Mouse (Mus musculus) ES-E14 (cell line): Measurements from ENCODE around the gene Adck1. TPM values are rescaled to one million over a fixed set of nuclear protein-coding genes. Genes with fewer than 3 reads are reported as not detected.

Source experiments
- DNase-seq: peaks from one replicate; pipeline ENCODE4 v3.0.0-alpha.2; 2013; ENCODE audit warnings: low read depth, low spot score
- H3K27ac ChIP-seq: 2 replicates; pipeline ENCODE4 v1.5.1; 2012; ENCODE audit warnings: low read depth, mild to moderate bottlenecking, low read length, moderate library complexity, mixed read lengths; ENCODE audit not compliant: poor library complexity, insufficient read depth, severe bottlenecking
- H3K36me3 ChIP-seq: 2 replicates; pipeline ENCODE4 v1.6.1; 2012; ENCODE audit warnings: mild to moderate bottlenecking, low read length, moderate library complexity, mixed read lengths; ENCODE audit not compliant: control insufficient read depth, poor library complexity, insufficient read depth, severe bottlenecking
- H3K4me1 ChIP-seq, 2 experiments: fragments of 150-350 bp in 1 of 2; sonication (generic) in 1 of 2; 2 replicates each; pipeline ENCODE4 v1.6.1; 2012; ENCODE audit warnings: low read length in 2 of 2, mild to moderate bottlenecking in 1 of 2, mixed read lengths in 1 of 2; ENCODE audit not compliant: control insufficient read depth in 2 of 2, insufficient read depth in 2 of 2, poor library complexity in 1 of 2
- H3K4me3 ChIP-seq, 2 experiments: fragments of 150-350 bp in 1 of 2; sonication (generic) in 1 of 2; 2 replicates each; pipeline ENCODE4 v1.5.1; 2012; ENCODE audit warnings: low read length in 2 of 2, low read depth in 1 of 2, mild to moderate bottlenecking in 1 of 2, mixed read lengths in 1 of 2; ENCODE audit not compliant: insufficient read depth in 1 of 2, poor library complexity in 1 of 2, severe bottlenecking in 1 of 2
- H3K9ac ChIP-seq: 2 replicates; pipeline ENCODE4 v1.6.1; 2012; ENCODE audit warnings: low read depth, mild to moderate bottlenecking, low read length, mixed read lengths; ENCODE audit not compliant: poor library complexity, insufficient read depth, severe bottlenecking
- H3K9me3 ChIP-seq: fragments of 150-350 bp; sonication (generic); 2 replicates; pipeline ENCODE4 v1.6.1; 2012; ENCODE audit warnings: low read depth, mild to moderate bottlenecking, low read length; ENCODE audit not compliant: control insufficient read depth, insufficient read depth
- CHD2 ChIP-seq: IDR thresholded peaks from 2 replicates; pipeline ENCODE4 v1.6.1; 2014; ENCODE audit warnings: mild to moderate bottlenecking, low read depth, low read length, inconsistent platforms
- HCFC1 ChIP-seq: IDR thresholded peaks from 2 replicates; pipeline ENCODE4 v1.6.1; 2012; ENCODE audit warnings: low read length, inconsistent platforms, borderline replicate concordance; ENCODE audit not compliant: insufficient read depth
- MAFK ChIP-seq: IDR thresholded peaks from 2 replicates; pipeline ENCODE4 v1.6.1; 2014; ENCODE audit warnings: mild to moderate bottlenecking, low read depth, low read length, inconsistent platforms; ENCODE audit not compliant: insufficient read depth
- ZC3H11A ChIP-seq: IDR thresholded peaks from 2 replicates; pipeline ENCODE4 v1.6.1; 2012; ENCODE audit warnings: low read depth, mild to moderate bottlenecking, inconsistent platforms, low read length, borderline replicate concordance
- ZNF384 ChIP-seq: IDR thresholded peaks from 2 replicates; pipeline ENCODE4 v1.6.1; 2012; ENCODE audit warnings: low read depth, low read length, inconsistent platforms
- in situ Hi-C, 2 experiments: fragments of 600-800 bp; cut with MboI; formaldehyde crosslinking; loops; one replicate each; pipeline ENCODE4 v1.15.1; 2025; ENCODE audit warnings: low sequenced_read_pairs in 2 of 2, inconsistent platforms in 1 of 2; ENCODE audit not compliant: unreplicated experiment in 2 of 2
- total RNA-seq: library from RNA; depleted of rRNA; stranded (reverse); fragments of 300-350 nt; gene quantifications from 2 replicates; pipeline ENCODE4 v1.2.3, GENCODE M21; 2012

Adck1 gene
- total RNA-seq, 1 experiment: 16.3 TPM

- Histone ChIP-seq H3K36me3 (peaks cover 2% of the 10 kb centered on the region; the same call in 1 of the 2 replicates), H3K9ac (no peak overlapping the region), H3K27ac (no peak overlapping the region), H3K9me3 (no peaks in the 10 kb centered on the region), H3K4me3 (no peak overlapping the region), H3K4me1 (no peaks in the 10 kb centered on the region)
- TF ChIP-seq ZNF384 (no peak), CHD2 (no peak), ZC3H11A (no peak), HCFC1 (no peak), MAFK (no peak)
- no peak for DNase-seq
- in situ Hi-C loops: no loop called here
These were observed 59.7 kb downstream of the Adck1 start for GRCm38 (mm10) chr12:88419912-88420621.

DNA sequence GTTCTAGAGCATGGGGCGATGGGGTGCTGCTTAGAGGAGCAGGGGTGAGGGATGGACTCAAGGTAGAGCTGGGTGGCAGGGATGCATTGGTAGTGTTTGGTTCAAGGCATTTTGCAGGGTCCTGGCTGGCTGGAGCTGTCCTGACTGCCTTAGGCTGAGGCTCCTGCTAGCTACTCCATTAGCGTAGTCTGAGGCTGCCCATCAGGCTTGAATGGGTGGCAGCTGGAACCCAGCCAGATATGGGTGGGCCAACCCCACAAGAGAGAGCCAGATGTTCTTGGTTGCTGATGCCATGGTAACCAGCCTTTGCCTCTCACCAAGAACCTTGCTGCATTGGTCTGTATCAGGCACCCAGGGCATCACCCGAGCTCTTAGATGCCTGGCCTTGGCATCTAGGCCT, 66.6 kb downstream of the Adck1 start:
- H3K27ac ChIP-seq: no peak overlapping the region
- in situ Hi-C loops: no loop called here

DNA sequence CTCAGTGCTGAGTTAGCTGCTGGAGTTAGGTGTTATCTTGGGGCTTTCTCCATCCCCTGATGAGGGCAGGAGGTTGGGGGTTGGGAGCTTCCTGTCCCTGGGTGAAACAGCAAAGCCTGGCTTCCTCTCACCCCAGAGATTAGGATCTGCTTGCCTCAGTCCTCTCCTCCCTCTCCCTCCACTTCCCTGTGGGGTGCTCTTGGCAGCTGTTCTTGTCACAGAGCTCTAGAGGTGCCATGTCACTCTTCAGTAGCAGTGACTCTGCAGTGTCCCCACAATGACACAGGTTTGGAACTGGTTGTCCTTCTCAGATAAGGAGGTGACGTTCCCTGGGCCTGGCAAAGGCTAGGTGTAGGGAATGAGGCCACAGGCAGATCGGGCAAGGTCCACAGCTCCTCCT, 68.4 kb downstream of the Adck1 start:
- no peak for TF ChIP-seq ZNF384
- TF ChIP-seq MAFK: no peak
- no peak for TF ChIP-seq ZC3H11A
- no peak for TF ChIP-seq CHD2
- no peak for TF ChIP-seq HCFC1
- no peaks in the 10 kb centered on the region for H3K9me3 ChIP-seq
- no peak overlapping the region for H3K27ac ChIP-seq
- peaks cover 0 to 3% of the 10 kb centered on the region in 2 experiments; a peak in 2 of 4 replicates for H3K4me1 ChIP-seq
- no peak for DNase-seq
- no peak overlapping the region for H3K4me3 ChIP-seq
- no peaks in the 10 kb centered on the region for H3K36me3 ChIP-seq
- no peak overlapping the region for H3K9ac ChIP-seq
- in situ Hi-C loops: no loop called here

More for the DNA sequence above, 66.6 kb downstream of the Adck1 start:
- H3K9me3 ChIP-seq: no peaks in the 10 kb centered on the region
- no peak for DNase-seq
- peaks cover 0 to 3% of the 10 kb centered on the region in 2 experiments; a peak in 2 of 4 replicates for H3K4me1 ChIP-seq
- H3K36me3 ChIP-seq: 0 out of 2 replicates have a peak, but pooled peaks cover under 1% of the 10 kb centered on the region
- TF ChIP-seq CHD2 (no peak), MAFK (no peak), ZC3H11A (no peak), HCFC1 (no peak), ZNF384 (no peak)
- H3K9ac ChIP-seq: no peak overlapping the region
- no peak overlapping the region for H3K4me3 ChIP-seq

DNA sequence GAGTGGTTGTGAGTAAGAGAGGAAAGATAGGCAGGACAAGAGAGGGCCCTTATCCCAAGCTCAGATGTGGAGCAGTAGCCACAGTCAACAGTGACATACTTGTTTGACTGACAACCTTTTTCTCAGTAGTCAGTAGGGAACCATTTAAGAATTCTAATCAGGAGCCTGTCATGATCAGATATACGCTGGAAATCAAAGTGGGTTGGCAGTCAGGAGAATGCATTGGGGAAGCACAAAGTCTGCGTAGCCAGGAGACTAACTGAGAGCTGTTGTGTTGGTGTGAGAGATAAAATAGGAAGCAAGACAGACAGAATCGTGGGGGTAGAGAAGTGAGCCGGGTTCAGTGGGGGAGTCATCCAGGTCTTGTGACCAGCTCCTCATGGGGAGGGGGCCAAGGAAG, 71.9 kb downstream of the Adck1 start:
- no peak overlapping the region for H3K4me3 ChIP-seq
- TF ChIP-seq MAFK (no peak), ZC3H11A (no peak), CHD2 (no peak), HCFC1 (no peak), ZNF384 (no peak)
- DNase-seq: no peak
- H3K9me3 ChIP-seq: no peaks in the 10 kb centered on the region
- in situ Hi-C loops: no loop called here
- H3K27ac ChIP-seq: no peak overlapping the region
- no peak overlapping the region for H3K9ac ChIP-seq
- H3K4me1 ChIP-seq: no peaks in the 10 kb centered on the region
- H3K36me3 ChIP-seq: no peaks in the 10 kb centered on the region
